Mouse (Mus musculus): Measurements from ENCODE around the gene Mgmt. TPM values are rescaled to one million over a fixed set of nuclear protein-coding genes. Genes with fewer than 3 reads are reported as not detected.

Mgmt gene
- total and polyA plus RNA-seq, 3 experiments: not detected

GRCm38 (mm10) chr7:136874396-136874795, 20.0 kb upstream of the Mgmt start:
- no peak for TF ChIP-seq EP300 (IDR thresholded peaks at IDR 0.05; ENCODE audit: low read depth in 1 of 2, low read length in 2 of 2)
- TF ChIP-seq ZMIZ1 (IDR thresholded peaks at IDR 0.05; ENCODE audit: low read depth, low read length): no peak
- no peak for TF ChIP-seq USF2 (IDR thresholded peaks at IDR 0.05; ENCODE audit: borderline replicate concordance in 1 of 2, insufficient read depth in 1 of 2, low read depth in 1 of 2, low read length in 2 of 2)
- TF ChIP-seq SMC3 (IDR thresholded peaks at IDR 0.05; ENCODE audit: low read depth, low read length): no peak
- TF ChIP-seq ZC3H11A (IDR thresholded peaks at IDR 0.05; ENCODE audit: low read depth, low read length): no peak
- TF ChIP-seq MAX (IDR thresholded peaks at IDR 0.05; ENCODE audit: low read length): no peak
- no peak for TF ChIP-seq CHD2 (IDR thresholded peaks at IDR 0.05; ENCODE audit: low read length)
- no peak for TF ChIP-seq MAZ (IDR thresholded peaks at IDR 0.05; ENCODE audit: low read depth, low read length)
- no peak for TF ChIP-seq CHD1 (IDR thresholded peaks at IDR 0.05; ENCODE audit: low read depth, low read length)
- no peak for TF ChIP-seq RAD21 (IDR thresholded peaks at IDR 0.05; ENCODE audit: low read depth, low read length)
- Histone ChIP-seq H3K36me3 (ENCODE audit: control insufficient read depth in 1 of 2, insufficient read depth in 2 of 2, low read length in 2 of 2) (no peaks in the 10 kb centered on the region), H3K4me1 (ENCODE audit: control insufficient read depth in 1 of 2, insufficient read depth in 2 of 2, low read length in 2 of 2) (no peaks in the 10 kb centered on the region), H3K9ac (ENCODE audit: control insufficient read depth, low read depth, low read length, poor library complexity, severe bottlenecking) (no peak overlapping the region), H3K9me3 (replicated peaks; ENCODE audit: insufficient read depth, low read length) (no peaks in the 10 kb centered on the region), H3K27ac (ENCODE audit: control insufficient read depth, low read depth, low read length) (no peak overlapping the region), H3K4me3 (ENCODE audit: control insufficient read depth in 1 of 2, insufficient read depth in 1 of 2, low read depth in 2 of 2, low read length in 2 of 2) (no peak overlapping the region), H3K79me2 (ENCODE audit: control insufficient read depth, insufficient read depth, low read length, poor library complexity) (no peaks in the 10 kb centered on the region), H3K27me3 (ENCODE audit: control insufficient read depth in 1 of 2, insufficient read depth in 2 of 2, low read length in 2 of 2) (no peaks in the 10 kb centered on the region)
- DNase-seq (ENCODE audit: low read depth, low spot score): no peak

- Histone ChIP-seq H3K4me3 (ENCODE audit: control insufficient read depth in 1 of 2, insufficient read depth in 1 of 2, low read depth in 2 of 2, low read length in 2 of 2) (no peak overlapping the region), H3K27ac (ENCODE audit: control insufficient read depth, low read depth, low read length) (no peak overlapping the region), H3K9me3 (replicated peaks; ENCODE audit: insufficient read depth, low read length) (no peaks in the 10 kb centered on the region), H3K9ac (ENCODE audit: control insufficient read depth, low read depth, low read length, poor library complexity, severe bottlenecking) (no peak overlapping the region), H3K4me1 (ENCODE audit: control insufficient read depth in 1 of 2, insufficient read depth in 2 of 2, low read length in 2 of 2) (no peaks in the 10 kb centered on the region), H3K36me3 (ENCODE audit: control insufficient read depth in 1 of 2, insufficient read depth in 2 of 2, low read length in 2 of 2) (no peaks in the 10 kb centered on the region), H3K27me3 (ENCODE audit: control insufficient read depth in 1 of 2, insufficient read depth in 2 of 2, low read length in 2 of 2) (no peaks in the 10 kb centered on the region), H3K79me2 (ENCODE audit: control insufficient read depth, insufficient read depth, low read length, poor library complexity) (no peaks in the 10 kb centered on the region)
- no peak for TF ChIP-seq ETS1 (IDR thresholded peaks at IDR 0.05; ENCODE audit: low read depth, low read length)
- no peak for TF ChIP-seq BHLHE40 (IDR thresholded peaks at IDR 0.05; ENCODE audit: borderline replicate concordance, low read depth, low read length)
- no peak for DNase-seq (ENCODE audit: low read depth, low spot score)
Observed at GRCm38 (mm10) chr7:136880386-136880785, 14.0 kb upstream of the Mgmt start.

- Histone ChIP-seq H3K79me2 (ENCODE audit: control insufficient read depth, insufficient read depth, low read length, poor library complexity) (no peaks in the 10 kb centered on the region), H3K27me3 (ENCODE audit: control insufficient read depth in 1 of 2, insufficient read depth in 2 of 2, low read length in 2 of 2) (no peaks in the 10 kb centered on the region; a peak in 1 of 4 replicates), H3K4me3 (ENCODE audit: control insufficient read depth in 1 of 2, insufficient read depth in 1 of 2, low read depth in 2 of 2, low read length in 2 of 2) (no peak overlapping the region), H3K36me3 (ENCODE audit: control insufficient read depth in 1 of 2, insufficient read depth in 2 of 2, low read length in 2 of 2) (no peaks in the 10 kb centered on the region), H3K27ac (ENCODE audit: control insufficient read depth, low read depth, low read length) (no peak overlapping the region), H3K9ac (ENCODE audit: control insufficient read depth, low read depth, low read length, poor library complexity, severe bottlenecking) (no peak overlapping the region), H3K4me1 (ENCODE audit: control insufficient read depth in 1 of 2, insufficient read depth in 2 of 2, low read length in 2 of 2) (no peaks in the 10 kb centered on the region), H3K9me3 (replicated peaks; ENCODE audit: insufficient read depth, low read length) (no peaks in the 10 kb centered on the region)
- TF ChIP-seq TCF12 (IDR thresholded peaks at IDR 0.05; ENCODE audit: low read depth, low read length) (no peak), UBTF (IDR thresholded peaks at IDR 0.05; ENCODE audit: borderline replicate concordance, insufficient read depth, low read depth, low read length) (no peak), TAL1 (IDR thresholded peaks at IDR 0.05; ENCODE audit: low read length) (no peak), ELF1 (IDR thresholded peaks at IDR 0.05; ENCODE audit: low read depth, low read length) (no peak), MYC (IDR thresholded peaks at IDR 0.05; ENCODE audit: low read depth, low read length) (no peak), RAD21 (IDR thresholded peaks at IDR 0.05; ENCODE audit: low read depth, low read length) (no peak), ZC3H11A (IDR thresholded peaks at IDR 0.05; ENCODE audit: low read depth, low read length) (no peak), POLR2AphosphoS5 (IDR thresholded peaks at IDR 0.05; ENCODE audit: borderline replicate concordance, low read depth, low read length) (no peak), MEF2A (IDR thresholded peaks at IDR 0.05; ENCODE audit: extremely low read depth, insufficient replicate concordance, low read depth, low read length, poor library complexity, severe bottlenecking) (no peak), POLR2AphosphoS2 (IDR thresholded peaks at IDR 0.05; ENCODE audit: low read length) (no peak), BHLHE40 (IDR thresholded peaks at IDR 0.05; ENCODE audit: borderline replicate concordance, low read depth, low read length) (no peak), ZKSCAN1 (IDR thresholded peaks at IDR 0.05; ENCODE audit: low read depth, low read length) (no peak), MAFK (IDR thresholded peaks at IDR 0.05; ENCODE audit: borderline replicate concordance, low read depth, low read length) (no peak), HCFC1 (IDR thresholded peaks at IDR 0.05; ENCODE audit: low read depth, low read length) (no peak), MAZ (IDR thresholded peaks at IDR 0.05; ENCODE audit: low read depth, low read length) (no peak), CHD2 (IDR thresholded peaks at IDR 0.05; ENCODE audit: low read length) (no peak)
- DNase-seq (ENCODE audit: low read depth, low spot score): no peak
Observed at GRCm38 (mm10) chr7:136888161-136888560, 6.3 kb upstream of the Mgmt start.
